Mouse (Mus musculus) cortical plate, adult 2 months (tissue): ENCODE data around the gene Vwa8. TPM values are rescaled to one million over a fixed set of nuclear protein-coding genes. Genes with fewer than 3 reads are reported as not detected.
A peak's percentile ranks its signal among the peaks of the same experiment; 100 is the strongest.

Experiments
- H3K27ac ChIP-seq: fragments of 200-500 bp; 2 replicates; pipeline ENCODE4 v1.5.1; 2012; ENCODE audit warnings: low read length, control low read depth, inconsistent platforms; ENCODE audit not compliant: insufficient read depth
- H3K4me1 ChIP-seq: fragments of 200-500 bp; 2 replicates; pipeline ENCODE4 v1.6.1; 2011; ENCODE audit warnings: low read length; ENCODE audit not compliant: control insufficient read depth, insufficient read depth
- H3K4me3 ChIP-seq: fragments of 200-500 bp; 2 replicates; pipeline ENCODE4 v1.5.1; 2011; ENCODE audit warnings: mild to moderate bottlenecking, low read length, control low read depth; ENCODE audit not compliant: insufficient read depth
- CTCF ChIP-seq: fragments of 200-500 bp; IDR thresholded peaks from 2 replicates; pipeline ENCODE4 v1.5.1; 2011; ENCODE audit warnings: mild to moderate bottlenecking, control low read depth, low read length; ENCODE audit not compliant: insufficient read depth; ENCODE audit errors: extremely low read depth
- POLR2A ChIP-seq: fragments of 200-500 bp; IDR thresholded peaks from 2 replicates; pipeline ENCODE4 v1.6.1; 2011; ENCODE audit warnings: mild to moderate bottlenecking, low read length, control low read depth; ENCODE audit not compliant: insufficient read depth; ENCODE audit errors: extremely low read depth
- polyA plus RNA-seq: library from polyadenylated mRNA; depleted of rRNA; stranded (reverse); fragments of >200 nt; gene quantifications from 2 replicates; pipeline ENCODE4 v1.2.3, GENCODE M21; 2012

The Vwa8 gene
- polyA plus RNA-seq, 1 experiment = 29.3 TPM

DNA sequence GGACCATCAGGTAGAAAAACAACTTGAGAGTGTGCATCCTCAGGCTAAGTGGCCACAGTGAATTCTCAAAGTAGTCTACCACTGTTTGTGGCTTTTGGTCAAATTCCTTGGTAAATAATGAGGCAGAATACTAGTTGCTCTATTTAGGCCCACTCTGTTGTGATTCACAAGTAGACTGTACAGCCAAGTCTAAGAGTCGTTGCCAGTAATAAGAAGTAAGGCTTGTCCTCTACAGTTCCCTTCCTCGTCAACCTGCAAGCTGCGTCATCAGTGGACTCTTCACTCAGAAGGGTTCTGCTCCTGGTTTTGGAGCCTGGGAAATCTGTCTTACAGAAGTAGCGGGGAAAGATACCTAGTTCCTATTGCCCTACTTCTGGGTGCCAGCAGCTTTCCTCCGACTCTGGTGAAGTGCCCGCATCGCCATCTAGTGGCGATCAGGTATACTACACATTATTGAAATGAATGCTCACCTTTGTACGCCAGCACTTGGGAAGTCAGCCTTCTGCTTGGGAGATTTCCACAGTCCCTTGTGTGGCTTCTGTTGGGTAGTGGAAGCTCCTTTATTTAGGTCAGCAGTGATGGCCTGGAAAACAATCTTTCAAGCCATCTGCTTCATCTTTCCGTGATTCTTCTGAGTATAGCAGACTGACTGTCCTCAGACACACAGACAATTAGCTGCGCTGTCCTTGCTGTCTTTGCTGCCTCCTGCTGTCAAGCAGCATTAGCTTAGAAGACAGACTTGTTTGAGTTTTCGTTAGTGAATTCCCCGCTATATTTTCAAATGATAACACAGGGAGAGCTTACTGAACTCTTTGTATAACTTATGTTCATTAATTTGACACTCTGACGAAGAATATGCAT lies 258.0 kb downstream of the Vwa8 start:
- TF ChIP-seq POLR2A (no peak), CTCF (peak; percentile 87)
- no peak overlapping the region for H3K4me3 ChIP-seq
- no peak overlapping the region for H3K27ac ChIP-seq
- no peaks in the 10 kb centered on the region for H3K4me1 ChIP-seq

DNA sequence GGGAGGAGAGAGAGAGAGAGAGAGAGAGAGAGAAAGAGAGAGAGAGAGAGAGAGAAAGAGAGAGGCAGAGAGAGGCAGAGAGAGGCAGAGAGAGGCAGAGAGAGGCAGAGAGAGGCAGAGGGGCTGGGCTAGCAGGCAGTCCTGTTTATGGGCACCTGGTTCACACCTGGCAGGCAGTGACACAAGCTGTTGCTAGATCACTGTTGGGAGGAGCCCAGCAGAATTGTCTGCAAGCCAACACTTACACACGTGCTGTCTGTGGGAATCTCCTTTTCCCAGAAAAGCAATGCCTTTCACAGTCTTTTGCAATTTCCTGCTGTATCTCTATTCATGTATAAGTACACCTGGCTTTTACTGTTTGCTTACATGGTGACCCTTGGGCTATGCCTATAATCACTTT lies 260.5 kb downstream of the Vwa8 start:
- H3K4me3 ChIP-seq = no peak overlapping the region
- TF ChIP-seq POLR2A = no peak
- TF ChIP-seq CTCF = no peak
- H3K27ac ChIP-seq = no peak overlapping the region

DNA sequence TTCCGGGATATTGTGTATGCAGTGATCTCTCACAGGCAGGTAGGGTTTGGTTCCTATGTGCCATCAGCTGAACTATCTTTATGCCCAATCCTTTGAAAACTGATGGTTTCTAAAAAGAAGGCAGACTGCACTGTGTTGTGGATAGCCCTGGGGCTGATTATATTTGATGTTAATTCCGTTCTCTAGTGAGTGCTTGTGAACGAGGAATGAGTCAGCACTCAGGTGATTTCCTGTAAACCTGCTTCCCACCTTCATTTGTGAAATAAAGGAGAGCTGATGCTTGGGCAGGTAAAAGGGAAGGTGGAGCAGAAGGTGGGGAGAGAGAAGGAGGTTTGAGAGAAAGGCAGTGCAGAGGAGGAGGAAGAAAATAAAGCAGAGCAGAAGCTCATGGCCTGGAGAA lies 261.2 kb downstream of the Vwa8 start:
- no peak for TF ChIP-seq POLR2A
- TF ChIP-seq CTCF = no peak
- no peak overlapping the region for H3K27ac ChIP-seq
- no peaks in the 10 kb centered on the region for H3K4me1 ChIP-seq
- H3K4me3 ChIP-seq = no peak overlapping the region

More for the DNA sequence above, 260.5 kb downstream of the Vwa8 start:
- no peaks in the 10 kb centered on the region for H3K4me1 ChIP-seq

DNA sequence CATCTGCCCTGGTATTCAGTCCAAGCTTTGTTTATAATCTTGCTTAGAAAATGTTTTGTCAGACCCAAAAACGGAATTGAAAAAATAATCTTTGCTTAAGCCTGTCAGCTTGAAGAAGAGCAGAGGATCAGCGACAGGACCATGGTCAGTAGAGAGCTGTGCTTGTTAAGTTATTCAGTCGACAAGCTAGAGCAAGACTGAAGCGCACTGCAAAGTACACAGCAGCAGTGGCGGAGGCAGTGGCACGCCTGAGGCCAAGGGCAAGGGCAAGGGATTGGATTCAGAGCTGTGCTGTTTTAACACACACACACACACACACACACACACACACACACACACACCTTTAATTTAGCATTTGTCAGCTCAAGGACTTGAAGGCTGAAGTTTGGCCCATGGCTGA lies 263.2 kb downstream of the Vwa8 start:
- Histone ChIP-seq H3K4me1 (no peaks in the 10 kb centered on the region), H3K27ac (no peak overlapping the region), H3K4me3 (no peak overlapping the region)
- TF ChIP-seq POLR2A = no peak
- TF ChIP-seq CTCF = no peak

DNA sequence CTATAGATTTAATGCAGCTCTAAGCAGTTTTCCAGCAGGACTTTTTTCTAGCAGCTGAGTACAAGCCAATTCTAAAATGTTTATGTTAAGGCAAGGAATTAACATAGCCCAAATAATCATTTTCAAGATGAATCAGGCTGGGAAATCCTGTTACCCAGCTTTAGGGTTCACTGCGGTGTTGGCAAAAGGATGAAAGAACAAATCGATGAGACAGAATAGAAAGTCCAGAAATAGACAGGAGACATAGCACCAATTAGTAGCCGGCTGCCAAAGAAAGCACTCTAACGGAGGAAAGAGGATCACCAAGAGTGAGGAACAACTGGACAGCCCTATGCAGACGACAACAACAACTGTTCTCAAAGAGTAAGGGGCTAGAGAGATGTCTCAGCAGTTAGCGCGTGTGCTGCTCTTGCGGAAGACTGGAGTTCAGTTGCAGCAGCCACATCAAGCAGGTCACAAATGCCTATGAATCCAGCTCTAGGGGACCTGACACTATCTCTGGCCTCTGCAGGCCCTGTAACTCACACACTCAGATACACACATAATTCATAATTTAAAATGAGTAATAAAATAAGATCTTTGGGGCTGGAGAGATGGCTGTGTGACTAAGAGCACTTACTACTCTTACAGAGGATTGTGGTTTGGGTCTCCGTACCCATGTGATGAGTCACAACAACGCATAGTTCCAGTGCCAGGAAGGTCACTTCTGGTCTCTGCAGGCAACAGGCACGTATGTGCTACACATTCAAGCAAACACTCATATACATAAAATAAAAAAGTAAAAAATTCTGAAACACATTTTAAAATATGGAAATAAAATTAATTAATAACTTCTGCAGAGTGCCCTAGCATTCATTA lies 265.9 kb downstream of the Vwa8 start:
- no peak overlapping the region for H3K4me3 ChIP-seq
- H3K27ac ChIP-seq = no peak overlapping the region
- no peak for TF ChIP-seq CTCF
- TF ChIP-seq POLR2A = no peak
- no peaks in the 10 kb centered on the region for H3K4me1 ChIP-seq

DNA sequence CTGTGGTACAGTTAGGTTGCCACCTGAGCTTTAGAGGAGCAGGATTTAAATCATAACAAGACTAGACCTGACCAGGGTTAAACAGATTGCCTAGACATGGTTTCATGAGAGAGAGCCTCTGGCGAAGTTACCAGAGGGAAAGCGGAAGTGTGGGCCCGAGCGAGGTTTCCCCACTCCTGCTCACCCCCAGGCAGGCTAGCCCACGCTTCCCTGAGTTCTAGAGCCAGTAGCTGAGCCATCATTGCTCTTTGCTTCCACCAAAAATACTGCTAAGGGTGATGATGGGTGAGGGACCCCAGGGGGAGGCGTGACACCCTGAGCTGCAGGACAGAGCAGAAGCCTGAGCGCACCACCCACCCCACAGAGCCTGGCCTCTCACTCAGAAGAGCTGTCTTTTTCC lies 269.6 kb downstream of the Vwa8 start:
- no peak overlapping the region for H3K4me3 ChIP-seq
- no peak overlapping the region for H3K27ac ChIP-seq
- TF ChIP-seq POLR2A (no peak), CTCF (no peak)
- H3K4me1 ChIP-seq = no peaks in the 10 kb centered on the region; the same call in 1 of the 2 replicates

DNA sequence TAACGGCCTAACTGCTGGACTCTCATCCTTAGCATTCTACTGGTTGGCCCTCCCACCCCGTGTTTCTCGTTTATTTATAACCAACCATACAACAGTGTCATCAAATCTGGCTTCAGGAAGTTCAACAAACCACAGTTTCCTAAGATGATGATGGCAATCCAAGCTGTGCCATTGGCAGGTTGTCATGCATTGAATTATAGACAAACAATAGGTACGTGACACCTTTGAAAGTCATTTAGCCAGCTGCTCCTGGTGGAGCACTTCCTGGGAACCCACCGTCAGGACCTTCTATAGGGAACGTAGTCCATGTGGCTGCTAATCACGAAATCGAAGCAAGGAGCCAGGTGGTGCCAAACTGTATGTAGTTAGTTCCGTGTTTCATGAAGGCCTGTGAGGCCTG lies 270.5 kb downstream of the Vwa8 start:
- Histone ChIP-seq H3K27ac (no peak overlapping the region), H3K4me3 (no peak overlapping the region), H3K4me1 (no peaks in the 10 kb centered on the region; the same call in 1 of the 2 replicates)
- TF ChIP-seq CTCF (no peak), POLR2A (no peak)

DNA sequence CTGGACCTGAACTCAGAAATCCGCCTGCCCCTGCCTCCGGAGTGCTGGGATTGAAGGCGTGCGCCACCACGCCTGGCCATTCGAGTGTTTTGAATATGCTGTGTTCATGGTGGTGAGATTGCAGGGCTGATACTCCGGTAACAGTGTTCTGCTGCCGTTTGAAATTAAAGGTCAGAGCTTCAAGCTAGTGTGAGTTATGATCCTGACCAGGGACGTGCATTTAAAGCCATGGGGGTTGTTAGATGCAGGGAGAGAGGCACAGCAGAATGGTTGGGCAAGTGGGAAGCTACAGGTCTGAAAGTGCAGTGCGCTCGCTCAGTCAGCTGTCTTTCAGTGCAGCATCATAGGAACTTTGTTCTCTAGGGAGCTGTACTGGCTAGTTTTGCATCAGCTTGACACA lies 271.8 kb downstream of the Vwa8 start:
- TF ChIP-seq POLR2A (no peak), CTCF (no peak)
- no peak overlapping the region for H3K27ac ChIP-seq
- no peak overlapping the region for H3K4me3 ChIP-seq
- H3K4me1 ChIP-seq = no peaks in the 10 kb centered on the region; the same call in 1 of the 2 replicates

DNA sequence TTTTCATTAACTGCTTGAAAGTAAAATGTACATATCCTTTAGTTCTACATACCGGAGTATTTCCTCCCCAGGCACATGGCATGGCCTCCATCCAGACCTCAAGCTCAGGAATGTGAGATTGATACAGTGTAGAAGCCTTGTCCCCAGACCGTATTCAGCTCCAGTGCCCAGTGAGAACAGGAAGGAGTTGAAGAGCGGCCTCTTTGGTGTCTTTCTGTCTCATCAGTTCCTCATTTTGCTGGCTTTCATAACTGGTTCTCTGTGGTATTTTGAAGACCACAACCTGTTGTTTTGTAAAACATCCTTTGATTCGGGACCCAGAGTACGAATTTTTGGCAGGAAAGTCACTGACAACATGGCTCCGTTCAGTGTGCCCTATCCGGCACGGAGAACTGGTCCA lies 274.6 kb downstream of the Vwa8 start:
- TF ChIP-seq POLR2A = no peak
- TF ChIP-seq CTCF = no peak
- Histone ChIP-seq H3K27ac (no peak overlapping the region), H3K4me1 (no peaks in the 10 kb centered on the region; the same call in 1 of the 2 replicates), H3K4me3 (no peak overlapping the region)
